Mouse (Mus musculus) ZHBTc4 (cell line): ENCODE measurements around the gene Tmem38b.

ENCODE experiments used
- DNase-seq: peaks from one replicate; pipeline ENCODE4 v3.0.0-alpha.2; 2011; ENCODE audit warnings: low read depth, low spot score

Gene Tmem38b

GRCm38 (mm10) chr4:53884351-53885245 is 58.8 kb downstream of the Tmem38b start:
- peak; percentile 46 for DNase-seq

GRCm38 (mm10) chr4:53886342-53887088 is 60.7 kb downstream of the Tmem38b start:
- DNase-seq, result no peak

GRCm38 (mm10) chr4:53895335-53895734 is 69.5 kb downstream of the Tmem38b start:
- DNase-seq, result no peak

GRCm38 (mm10) chr4:53896150-53896833 is 70.4 kb downstream of the Tmem38b start:
- DNase-seq, result peak; percentile 30

GRCm38 (mm10) chr4:53900386-53900971 is 74.6 kb downstream of the Tmem38b start:
- no peak for DNase-seq

GRCm38 (mm10) chr4:53904335-53904734 is 78.5 kb downstream of the Tmem38b start:
- no peak for DNase-seq

- DNase-seq, result peak; percentile 72
These were observed 79.7 kb downstream of the Tmem38b start for GRCm38 (mm10) chr4:53905537-53905936.

- DNase-seq, result no peak
These were observed 81.2 kb downstream of the Tmem38b start for GRCm38 (mm10) chr4:53907071-53907470.
